Mouse (Mus musculus): ENCODE results near the gene Hist4h4. TPM values are rescaled to one million over a fixed set of nuclear protein-coding genes. Genes with fewer than 3 reads are reported as not detected.

Gene Hist4h4
- polyA plus RNA-seq, 1 experiment, result 0.74 TPM

GRCm38 (mm10) chr6:136847267-136847666 is 43.1 kb upstream of the Hist4h4 start:
- TF ChIP-seq CTCF (conservative IDR thresholded peaks at IDR 0.05; ENCODE audit: insufficient read depth, insufficient read length, low read depth, low read length), result no peak
- TF ChIP-seq POLR2A (IDR thresholded peaks at IDR 0.05; ENCODE audit: low read depth, low read length), result no peak
- no peak for DNase-seq
- H3K27me3 ChIP-seq (replicated peaks; ENCODE audit: control insufficient read depth, insufficient read depth, low read length), result no peaks in the 10 kb centered on the region
- H3K4me3 ChIP-seq (ENCODE audit: insufficient read depth, low read depth, low read length), result no peak overlapping the region
- no peaks in the 10 kb centered on the region; the same call in 1 of the 2 replicates for H3K4me1 ChIP-seq (ENCODE audit: control insufficient read depth, insufficient read depth, low read length)
- no peaks in the 10 kb centered on the region for H3K36me3 ChIP-seq (ENCODE audit: control insufficient read depth, insufficient read depth, low read length)
- WGBS, result 96% methylated on average over 3 of the region's 3 CpGs
- no peak overlapping the region for H3K27ac ChIP-seq (ENCODE audit: insufficient read depth, low read depth, low read length)

GRCm38 (mm10) chr6:136845706-136846480 is 41.7 kb upstream of the Hist4h4 start:
- H3K4me3 ChIP-seq (ENCODE audit: insufficient read depth, low read depth, low read length), result no peak overlapping the region
- no peak for TF ChIP-seq CTCF (conservative IDR thresholded peaks at IDR 0.05; ENCODE audit: insufficient read depth, insufficient read length, low read depth, low read length)
- TF ChIP-seq POLR2A (IDR thresholded peaks at IDR 0.05; ENCODE audit: low read depth, low read length), result no peak
- H3K27me3 ChIP-seq (replicated peaks; ENCODE audit: control insufficient read depth, insufficient read depth, low read length), result no peaks in the 10 kb centered on the region
- no peak for DNase-seq
- no peaks in the 10 kb centered on the region for H3K4me1 ChIP-seq (ENCODE audit: control insufficient read depth, insufficient read depth, low read length)
- no peaks in the 10 kb centered on the region for H3K36me3 ChIP-seq (ENCODE audit: control insufficient read depth, insufficient read depth, low read length)
- H3K27ac ChIP-seq (ENCODE audit: insufficient read depth, low read depth, low read length), result no peak overlapping the region
- WGBS, result 75% methylated on average over 5 of the region's 5 CpGs

- Histone ChIP-seq H3K36me3 (ENCODE audit: control insufficient read depth, insufficient read depth, low read length) (no peaks in the 10 kb centered on the region), H3K4me3 (ENCODE audit: insufficient read depth, low read depth, low read length) (no peak overlapping the region), H3K27ac (ENCODE audit: insufficient read depth, low read depth, low read length) (no peak overlapping the region), H3K27me3 (replicated peaks; ENCODE audit: control insufficient read depth, insufficient read depth, low read length) (no peaks in the 10 kb centered on the region), H3K4me1 (ENCODE audit: control insufficient read depth, insufficient read depth, low read length) (no peaks in the 10 kb centered on the region)
- WGBS, result 87% methylated on average over 2 of the region's 2 CpGs
- no peak for DNase-seq
- TF ChIP-seq CTCF (conservative IDR thresholded peaks at IDR 0.05; ENCODE audit: insufficient read depth, insufficient read length, low read depth, low read length) (no peak), POLR2A (IDR thresholded peaks at IDR 0.05; ENCODE audit: low read depth, low read length) (no peak)
Observed at GRCm38 (mm10) chr6:136844903-136845302, 40.7 kb upstream of the Hist4h4 start.

- WGBS, result 77% methylated on average over 3 of the region's 3 CpGs
- TF ChIP-seq POLR2A (IDR thresholded peaks at IDR 0.05; ENCODE audit: low read depth, low read length), result no peak
- DNase-seq, result no peak
Observed at GRCm38 (mm10) chr6:136837323-136837722, 33.1 kb upstream of the Hist4h4 start.

GRCm38 (mm10) chr6:136835352-136835751 is 31.1 kb upstream of the Hist4h4 start, which contains the start of gene Smco3:
Gene Smco3, minus strand, starts transcription at chr6:136835452.
- WGBS, result 50% methylated on average over 4 of the region's 4 CpGs

More at GRCm38 (mm10) chr6:136837323-136837722, 33.1 kb upstream of the Hist4h4 start:
- Histone ChIP-seq H3K4me1 (ENCODE audit: control insufficient read depth, insufficient read depth, low read length) (no peaks in the 10 kb centered on the region), H3K27me3 (replicated peaks; ENCODE audit: control insufficient read depth, insufficient read depth, low read length) (no peaks in the 10 kb centered on the region), H3K4me3 (ENCODE audit: insufficient read depth, low read depth, low read length) (no peak overlapping the region), H3K36me3 (ENCODE audit: control insufficient read depth, insufficient read depth, low read length) (no peaks in the 10 kb centered on the region), H3K27ac (ENCODE audit: insufficient read depth, low read depth, low read length) (no peak overlapping the region)

GRCm38 (mm10) chr6:136831712-136832111 is 27.5 kb upstream of the Hist4h4 start:
- H3K36me3 ChIP-seq (ENCODE audit: control insufficient read depth, insufficient read depth, low read length), result no peaks in the 10 kb centered on the region
- TF ChIP-seq POLR2A (IDR thresholded peaks at IDR 0.05; ENCODE audit: low read depth, low read length) (no peak), CTCF (conservative IDR thresholded peaks at IDR 0.05; ENCODE audit: insufficient read depth, insufficient read length, low read depth, low read length) (no peak)
- DNase-seq, result no peak
- H3K27me3 ChIP-seq (replicated peaks; ENCODE audit: control insufficient read depth, insufficient read depth, low read length), result no peaks in the 10 kb centered on the region
- H3K4me3 ChIP-seq (ENCODE audit: insufficient read depth, low read depth, low read length), result no peak overlapping the region
- no peak overlapping the region for H3K27ac ChIP-seq (ENCODE audit: insufficient read depth, low read depth, low read length)
- WGBS, result 69% methylated on average over 5 of the region's 5 CpGs
- H3K4me1 ChIP-seq (ENCODE audit: control insufficient read depth, insufficient read depth, low read length), result peaks cover 4% of the 10 kb centered on the region

More at GRCm38 (mm10) chr6:136835352-136835751, 31.1 kb upstream of the Hist4h4 start, which contains the start of gene Smco3:
- DNase-seq, result no peak
- Histone ChIP-seq H3K36me3 (ENCODE audit: control insufficient read depth, insufficient read depth, low read length) (no peaks in the 10 kb centered on the region), H3K4me1 (ENCODE audit: control insufficient read depth, insufficient read depth, low read length) (no peaks in the 10 kb centered on the region), H3K27me3 (replicated peaks; ENCODE audit: control insufficient read depth, insufficient read depth, low read length) (no peaks in the 10 kb centered on the region), H3K27ac (ENCODE audit: insufficient read depth, low read depth, low read length) (no peak within 1 kb of the TSS), H3K4me3 (ENCODE audit: insufficient read depth, low read depth, low read length) (peak within 1 kb of the TSS; percentile 35)
- TF ChIP-seq CTCF (conservative IDR thresholded peaks at IDR 0.05; ENCODE audit: insufficient read depth, insufficient read length, low read depth, low read length) (no peak), POLR2A (IDR thresholded peaks at IDR 0.05; ENCODE audit: low read depth, low read length) (no peak)

- peak overlapping the region; percentile 75; the same call in 1 of the 2 replicates for H3K27ac ChIP-seq (ENCODE audit: insufficient read depth, low read depth, low read length)
- WGBS, result 37% methylated on average over 4 of the region's 4 CpGs
- H3K4me1 ChIP-seq (ENCODE audit: control insufficient read depth, insufficient read depth, low read length), result peaks cover 4% of the 10 kb centered on the region
- no peak for DNase-seq
- H3K27me3 ChIP-seq (replicated peaks; ENCODE audit: control insufficient read depth, insufficient read depth, low read length), result no peaks in the 10 kb centered on the region
- H3K36me3 ChIP-seq (ENCODE audit: control insufficient read depth, insufficient read depth, low read length), result peaks cover 5% of the 10 kb centered on the region; the same call in 1 of the 2 replicates
- peak overlapping the region; percentile 44; the same call in 1 of the 2 replicates for H3K4me3 ChIP-seq (ENCODE audit: insufficient read depth, low read depth, low read length)
- no peak for TF ChIP-seq CTCF (conservative IDR thresholded peaks at IDR 0.05; ENCODE audit: insufficient read depth, insufficient read length, low read depth, low read length)
- TF ChIP-seq POLR2A (IDR thresholded peaks at IDR 0.05; ENCODE audit: low read depth, low read length), result no peak
Observed at GRCm38 (mm10) chr6:136828681-136829080, 24.5 kb upstream of the Hist4h4 start.
